Mouse (Mus musculus) neural tube, embryonic 11.5 days (tissue): ENCODE measurements around the gene Oxsm. TPM values are rescaled to one million over a fixed set of nuclear protein-coding genes. Genes with fewer than 3 reads are reported as not detected.
A peak's percentile ranks its signal among the peaks of the same experiment; 100 is the strongest.

Source experiments
- ATAC-seq: fragments of 200-750 bp; cut with Nextera tagmentation; 2 replicates; pipeline ENCODE4 v1.8.0; 2017; ENCODE audit warnings: moderate number of reproducible peaks, mild to moderate bottlenecking, moderate TSS enrichment, moderate library complexity; ENCODE audit not compliant: insufficient read depth, low FRiP score, low TSS enrichment
- DNase-seq: peaks from one replicate; pipeline ENCODE4 v3.0.0-alpha.2; 2015; ENCODE audit warnings: low spot score
- H3K27ac ChIP-seq: fragments of 300-500 bp; sonication (generic); 2 replicates; pipeline ENCODE4 v1.5.1; 2014; ENCODE audit warnings: low read depth, mild to moderate bottlenecking, low read length
- H3K27me3 ChIP-seq: fragments of 300-500 bp; sonication (generic); 2 replicates; pipeline ENCODE4 v1.6.1; 2014; ENCODE audit warnings: mild to moderate bottlenecking, low read length, mixed read lengths; ENCODE audit not compliant: control insufficient read depth, insufficient read depth
- H3K36me3 ChIP-seq: fragments of 300-500 bp; sonication (generic); 2 replicates; pipeline ENCODE4 v1.6.1; 2014; ENCODE audit warnings: mild to moderate bottlenecking, low read length, moderate library complexity, mixed read lengths; ENCODE audit not compliant: control insufficient read depth, insufficient read depth
- H3K4me1 ChIP-seq: fragments of 300-500 bp; sonication (generic); 2 replicates; pipeline ENCODE4 v1.6.1; 2014; ENCODE audit warnings: low read length, mixed read lengths; ENCODE audit not compliant: control insufficient read depth, insufficient read depth
- H3K4me2 ChIP-seq: fragments of 300-500 bp; sonication (generic); 2 replicates; pipeline ENCODE4 v1.6.1; 2014; ENCODE audit warnings: low read depth, mild to moderate bottlenecking, moderate library complexity
- H3K4me3 ChIP-seq: fragments of 300-500 bp; sonication (generic); 2 replicates; pipeline ENCODE4 v1.5.1; 2014; ENCODE audit warnings: low read depth, low read length
- H3K9ac ChIP-seq: fragments of 300-500 bp; sonication (generic); 2 replicates; pipeline ENCODE4 v1.6.1; 2014; ENCODE audit warnings: mild to moderate bottlenecking, low read length
- H3K9me3 ChIP-seq: fragments of 300-500 bp; sonication (generic); 2 replicates; pipeline ENCODE4 v1.6.1; 2016; ENCODE audit warnings: low read length; ENCODE audit not compliant: control insufficient read depth
- WGBS: fragments of 180-500 bp; shearing (Covaris S2); extraction: QIAGEN DNeasy Blood & Tissue Kit; methylation state at CpG from one replicate; pipeline ENCODE4 v1.1.7; 2014; 5-methylcytosine and 5-hydroxymethylcytosine counted together
- polyA plus RNA-seq: library from polyadenylated mRNA; unstranded; fragments of >200 nt; fragmentation: Nextera tagmentation; extraction: Ambion mirVana; gene quantifications from 2 replicates; pipeline ENCODE4 v1.2.1, GENCODE M21; 2014

The Oxsm gene
- polyA plus RNA-seq, 1 experiment from 2014 or later = 0.90 TPM

- H3K27me3 ChIP-seq = no peaks in the 10 kb centered on the region
- no peak overlapping the region for H3K9ac ChIP-seq
- no peak overlapping the region for H3K27ac ChIP-seq
- WGBS = 58% methylated on average over 2 of the region's 2 CpGs
- ATAC-seq = no peak
- no peaks in the 10 kb centered on the region for H3K9me3 ChIP-seq
- no peak overlapping the region for H3K4me3 ChIP-seq
- no peaks in the 10 kb centered on the region for H3K36me3 ChIP-seq
- DNase-seq = no peak
- H3K4me2 ChIP-seq = no peak overlapping the region
- no peaks in the 10 kb centered on the region for H3K4me1 ChIP-seq
Measured at GRCm38 (mm10) chr14:16219015-16219414, 30.6 kb downstream of the Oxsm start.

- Histone ChIP-seq H3K36me3 (no peaks in the 10 kb centered on the region), H3K27me3 (no peaks in the 10 kb centered on the region), H3K4me2 (no peak overlapping the region), H3K9me3 (no peaks in the 10 kb centered on the region), H3K9ac (no peak overlapping the region), H3K4me1 (no peaks in the 10 kb centered on the region), H3K4me3 (no peak overlapping the region), H3K27ac (no peak overlapping the region)
- ATAC-seq (no peak), DNase-seq (no peak)
Measured at GRCm38 (mm10) chr14:16207722-16208121, 41.9 kb downstream of the Oxsm start.

- H3K4me1 ChIP-seq = no peaks in the 10 kb centered on the region
- ATAC-seq = peak; percentile 16; the same call in 1 of the 2 replicates
- no peak overlapping the region for H3K9ac ChIP-seq
- H3K4me2 ChIP-seq = no peak overlapping the region
- WGBS = 61% methylated on average over 3 of the region's 3 CpGs
- H3K36me3 ChIP-seq = no peaks in the 10 kb centered on the region
- H3K27me3 ChIP-seq = no peaks in the 10 kb centered on the region
- no peak for DNase-seq
- no peaks in the 10 kb centered on the region for H3K9me3 ChIP-seq
- H3K27ac ChIP-seq = no peak overlapping the region
- H3K4me3 ChIP-seq = no peak overlapping the region
Measured at GRCm38 (mm10) chr14:16201673-16202072, 47.9 kb downstream of the Oxsm start.

GRCm38 (mm10) chr14:16200969-16201638 lies 48.5 kb downstream of the Oxsm start:
- H3K4me1 ChIP-seq = no peaks in the 10 kb centered on the region
- H3K4me3 ChIP-seq = no peak overlapping the region
- H3K9me3 ChIP-seq = no peaks in the 10 kb centered on the region
- H3K9ac ChIP-seq = no peak overlapping the region
- ATAC-seq (peak; percentile 93), DNase-seq (peak; percentile 82)
- no peak overlapping the region for H3K4me2 ChIP-seq
- no peaks in the 10 kb centered on the region for H3K36me3 ChIP-seq
- WGBS = 36% methylated on average over 8 of the region's 8 CpGs
- no peak overlapping the region for H3K27ac ChIP-seq
- H3K27me3 ChIP-seq = no peaks in the 10 kb centered on the region

- no peak overlapping the region for H3K27ac ChIP-seq
- ATAC-seq = 0 out of 2 replicates have a peak, but pooled peaks have one; percentile 1
- H3K9ac ChIP-seq = no peak overlapping the region
- no peak overlapping the region for H3K4me3 ChIP-seq
- no peaks in the 10 kb centered on the region for H3K4me1 ChIP-seq
- H3K9me3 ChIP-seq = no peaks in the 10 kb centered on the region
- H3K27me3 ChIP-seq = no peaks in the 10 kb centered on the region
- no peaks in the 10 kb centered on the region for H3K36me3 ChIP-seq
- DNase-seq = no peak
- WGBS = 40% methylated on average over 6 of the region's 6 CpGs
- H3K4me2 ChIP-seq = no peak overlapping the region
Measured at GRCm38 (mm10) chr14:16200220-16200912, 49.2 kb downstream of the Oxsm start.

- ATAC-seq (no peak), DNase-seq (peak; percentile 13)
- Histone ChIP-seq H3K9me3 (no peaks in the 10 kb centered on the region), H3K4me3 (no peak overlapping the region), H3K27me3 (no peaks in the 10 kb centered on the region), H3K9ac (no peak overlapping the region), H3K27ac (no peak overlapping the region), H3K4me2 (no peak overlapping the region), H3K4me1 (no peaks in the 10 kb centered on the region), H3K36me3 (no peaks in the 10 kb centered on the region)
- 68% methylated on average over 4 of the region's 4 CpGs for whole genome bisulfite sequencing
Measured at GRCm38 (mm10) chr14:16196518-16196917, 53.1 kb downstream of the Oxsm start.

- no peak for ATAC-seq
- no peak overlapping the region for H3K27ac ChIP-seq
- H3K36me3 ChIP-seq = no peaks in the 10 kb centered on the region
- H3K4me3 ChIP-seq = no peak overlapping the region
- H3K27me3 ChIP-seq = no peaks in the 10 kb centered on the region
- no peak for DNase-seq
- no peak overlapping the region for H3K9ac ChIP-seq
- H3K9me3 ChIP-seq = no peaks in the 10 kb centered on the region
- H3K4me1 ChIP-seq = no peaks in the 10 kb centered on the region
- WGBS = 44% methylated on average over 1 of the region's 1 CpGs
- H3K4me2 ChIP-seq = no peak overlapping the region
Measured at GRCm38 (mm10) chr14:16195486-16195885, 54.1 kb downstream of the Oxsm start.

- 89% methylated on average over 1 of the region's 1 CpGs for WGBS
- H3K4me2 ChIP-seq = no peak overlapping the region
- H3K36me3 ChIP-seq = no peaks in the 10 kb centered on the region
- no peak overlapping the region for H3K9ac ChIP-seq
- H3K9me3 ChIP-seq = no peaks in the 10 kb centered on the region
- no peak overlapping the region for H3K27ac ChIP-seq
- no peak for ATAC-seq
- H3K27me3 ChIP-seq = no peaks in the 10 kb centered on the region
- no peak for DNase-seq
- no peak overlapping the region for H3K4me3 ChIP-seq
- H3K4me1 ChIP-seq = no peaks in the 10 kb centered on the region
Measured at GRCm38 (mm10) chr14:16194125-16194524, 55.5 kb downstream of the Oxsm start.

GRCm38 (mm10) chr14:16189142-16189541 lies 60.5 kb downstream of the Oxsm start:
- no peak overlapping the region for H3K27ac ChIP-seq
- no peak overlapping the region for H3K4me3 ChIP-seq
- no peaks in the 10 kb centered on the region for H3K27me3 ChIP-seq
- DNase-seq = no peak
- H3K9me3 ChIP-seq = no peaks in the 10 kb centered on the region
- H3K36me3 ChIP-seq = no peaks in the 10 kb centered on the region
- WGBS = 85% methylated on average over 1 of the region's 1 CpGs
- H3K4me2 ChIP-seq = no peak overlapping the region
- no peak for ATAC-seq
- H3K4me1 ChIP-seq = no peaks in the 10 kb centered on the region
- no peak overlapping the region for H3K9ac ChIP-seq
